ENCODE assay signal across 9 mouse cellular contexts in the genomic region with DNA sequence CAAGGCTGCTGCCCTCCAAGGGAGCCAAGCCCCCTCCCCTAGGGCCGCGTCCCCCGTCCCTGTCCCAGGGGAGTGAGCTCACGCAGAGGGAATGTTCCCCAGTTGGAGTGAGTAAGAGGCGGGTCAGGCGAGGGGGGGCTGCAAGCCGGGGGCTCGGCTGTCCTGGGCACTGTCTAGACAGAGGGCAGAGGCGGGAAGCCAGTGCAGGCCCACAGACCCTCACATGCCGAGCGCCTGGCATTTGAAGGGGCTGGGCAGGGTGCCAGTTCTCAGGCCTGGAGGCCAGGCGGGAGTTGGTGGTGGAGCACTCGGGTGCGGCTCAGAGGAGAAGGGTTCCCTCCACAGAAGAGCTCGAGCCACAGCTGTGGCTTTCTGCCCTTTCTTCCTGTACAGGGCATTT. TPM values are rescaled to one million over a fixed set of nuclear protein-coding genes. Genes with fewer than 3 reads are reported as not detected.
DNase-seq lines count a peak whose midpoint lies in the region; ATAC-seq and TF ChIP-seq lines count a peak whose summit lies in the region.
"Had no signal": no experiment of that assay in that cellular context is flagged by ENCODE, and none has a peak within 500 bp of the region (broad histone marks: within the 10 kb centered on the region; RNA-seq: fewer than 3 reads in every experiment).

No protein-coding gene starts in this region.

- peak; percentile 52 for DNase-seq in cerebellum, adult 9-10 months
- DNase-seq in cerebellum, adult 2 months, result no peak
- peak; percentile 86 for DNase-seq in 3134 (ENCODE audit: extremely low read depth, insufficient read length, low spot score)
- no peak for DNase-seq in left cerebral cortex, adult 11 months (ENCODE audit: low spot score)

- no peak overlapping the region for H3ac ChIP-seq in myocyte (ENCODE audit: control insufficient read depth, insufficient read length)

- peak overlapping the region; percentile 4; the same call in 1 of the 2 replicates for H3K4me2 ChIP-seq in forebrain, embryonic 13.5 days
- H3K4me2 ChIP-seq in kidney, embryonic 16.5 days (replicated peaks; ENCODE audit: low read depth, low read length), result peak overlapping the region; percentile 79
- H3K4me2 ChIP-seq in myocyte (ENCODE audit: low read depth), result peak overlapping the region; percentile 73

- H3K27me3 ChIP-seq in cerebellum, adult 2 months (ENCODE audit: control insufficient read depth, insufficient read depth, low read length), result no peaks in the 10 kb centered on the region
- H3K27me3 ChIP-seq in forebrain, embryonic 13.5 days, result peaks cover 62% of the 10 kb centered on the region
- H3K27me3 ChIP-seq in kidney, embryonic 16.5 days (ENCODE audit: insufficient read depth, low read length), result no peaks in the 10 kb centered on the region; the same call in none of the 2 replicates
- no peaks in the 10 kb centered on the region for H3K27me3 ChIP-seq in myocyte (ENCODE audit: control insufficient read depth, insufficient read depth, insufficient read length)

- WGBS in cerebellum, adult 2 months, result 28% methylated on average over 15 of the region's 15 CpGs
- WGBS in forebrain, embryonic 13.5 days, result 7% methylated on average over 15 of the region's 15 CpGs
- 8% methylated on average over 15 of the region's 15 CpGs for WGBS in kidney, embryonic 16.5 days

- H3K9me3 ChIP-seq in forebrain, embryonic 13.5 days (replicated peaks), result peaks cover 4% of the 10 kb centered on the region
- peaks cover 5% of the 10 kb centered on the region; the same call in 1 of the 2 replicates for H3K9me3 ChIP-seq in kidney, embryonic 16.5 days (ENCODE audit: low read length)
- H3K9me3 ChIP-seq: liver, embryonic 15.5 days had no signal

- no peaks in the 10 kb centered on the region for H3K79me2 ChIP-seq in myocyte (ENCODE audit: control insufficient read depth, insufficient read depth)

- H3K36me3 ChIP-seq in forebrain, embryonic 13.5 days (ENCODE audit: poor library complexity, severe bottlenecking), result no peaks in the 10 kb centered on the region
- H3K36me3 ChIP-seq in kidney, embryonic 16.5 days (ENCODE audit: insufficient read depth, low read length), result no peaks in the 10 kb centered on the region
- H3K36me3 ChIP-seq in myocyte (ENCODE audit: control insufficient read depth, insufficient read depth), result no peaks in the 10 kb centered on the region
- H3K36me3 ChIP-seq: liver, embryonic 15.5 days had no signal

- no peak overlapping the region for H3K9ac ChIP-seq in forebrain, embryonic 13.5 days
- H3K9ac ChIP-seq in kidney, embryonic 16.5 days (replicated peaks; ENCODE audit: low read length), result peak overlapping the region; percentile 55
- H3K9ac ChIP-seq: liver, embryonic 15.5 days had no signal

- peaks cover 5% of the 10 kb centered on the region for H3K4me1 ChIP-seq in cerebellum, adult 2 months (ENCODE audit: control insufficient read depth, insufficient read depth, low read length)
- H3K4me1 ChIP-seq in forebrain, embryonic 13.5 days, result peaks cover 34% of the 10 kb centered on the region
- peaks cover 42% of the 10 kb centered on the region for H3K4me1 ChIP-seq in kidney, embryonic 16.5 days (ENCODE audit: insufficient read depth, low read length)

- H3K27ac ChIP-seq in cerebellum, adult 2 months (ENCODE audit: insufficient read depth, low read length), result no peak overlapping the region
- no peak overlapping the region for H3K27ac ChIP-seq in forebrain, embryonic 13.5 days
- peak overlapping the region; percentile 54; the same call in 1 of the 2 replicates for H3K27ac ChIP-seq in kidney, embryonic 16.5 days (ENCODE audit: low read length)
- H3K27ac ChIP-seq: liver, embryonic 15.5 days had no signal

- ATAC-seq in forebrain, embryonic 13.5 days, result no peak
- ATAC-seq in kidney, embryonic 16.5 days (ENCODE audit: low FRiP score, low TSS enrichment), result 0 out of 2 replicates have a peak, but pooled peaks have one; percentile 10
- no peak for ATAC-seq in megakaryocyte-erythroid progenitor cell, adult 5-6 weeks (replicated peaks; ENCODE audit: low FRiP score, low TSS enrichment, poor library complexity, severe bottlenecking)

- H3K4me3 ChIP-seq in cerebellum, adult 2 months (replicated peaks; ENCODE audit: insufficient read depth, low read depth, low read length), result no peak overlapping the region
- no peak overlapping the region for H3K4me3 ChIP-seq in forebrain, embryonic 13.5 days
- H3K4me3 ChIP-seq in kidney, embryonic 16.5 days (ENCODE audit: low read length), result peak overlapping the region; percentile 59
- peak overlapping the region; percentile 20 for H3K4me3 ChIP-seq in myocyte

- TF ChIP-seq CTCF in cerebellum, adult 2 months (IDR thresholded peaks at IDR 0.05; ENCODE audit: borderline replicate concordance, insufficient read depth, low read depth, low read length), result no peak

- no peak for TF ChIP-seq POLR2A in cerebellum, adult 2 months (IDR thresholded peaks at IDR 0.05; ENCODE audit: borderline replicate concordance, insufficient read depth, low read length)
- TF ChIP-seq POLR2A in myocyte (IDR thresholded peaks at IDR 0.05; ENCODE audit: insufficient read length, low read depth), result no peak

TF ChIP-seq in myocyte, 11 proteins besides CTCF, POLR2A, EP300 and RAD21:
- TF ChIP-seq MAX (IDR thresholded peaks at IDR 0.05; ENCODE audit: low read depth) (no peak), MYOG (IDR thresholded peaks at IDR 0.05; ENCODE audit: control insufficient read depth in 1 of 3, insufficient read depth in 1 of 3, insufficient read length in 2 of 3, low read depth in 2 of 3) (no peak), MYOD1 (IDR thresholded peaks at IDR 0.05; ENCODE audit: control insufficient read depth in 1 of 3, insufficient read length in 2 of 3, low read depth in 2 of 3) (no peak), SRF (IDR thresholded peaks at IDR 0.05; ENCODE audit: control insufficient read depth, insufficient read length, low read depth) (no peak), CEBPB (IDR thresholded peaks at IDR 0.05; ENCODE audit: insufficient read depth, poor library complexity, severe bottlenecking) (no peak), REST (IDR thresholded peaks at IDR 0.05; ENCODE audit: insufficient read depth, insufficient read length) (no peak), E2F4 (IDR thresholded peaks at IDR 0.05; ENCODE audit: insufficient read depth) (no peak)

RNA-seq across cellular contexts. Expression of a gene that starts 0.9 kb away (rescaled TPM):
- polyA plus RNA-seq in cerebellum, adult 2 months (2012; rRNA removed), result 2.2 and 2.5 TPM in 2 replicates
- polyA plus RNA-seq in forebrain, embryonic 13.5 days (2015; fragmentation: Nextera tagmentation; extraction: Ambion mirVana), result 0.40 and 0.62 TPM in 2 replicates
- 23.9 and 26.4 TPM in 2 replicates for polyA plus RNA-seq in kidney, embryonic 16.5 days (2015; fragmentation: Nextera tagmentation; extraction: Ambion mirVana)
- 28.9 TPM for polyA plus RNA-seq in myocyte (2012; fragmentation: generic; extraction: Trizol)
- 0.49 and 0.96 TPM in 2 replicates for total RNA-seq in megakaryocyte-erythroid progenitor cell, adult 5-6 weeks (2014; fragmentation: Nextera tagmentation)
- 0.66 and 0.80 TPM in 2 replicates for total RNA-seq in megakaryocyte-erythroid progenitor cell, adult 5-6 weeks (2017)

RNA-seq across cellular contexts. Expression of a gene that starts 11.3 kb away (rescaled TPM):
- 126 and 127 TPM in 2 replicates for polyA plus RNA-seq in cerebellum, adult 2 months (2012; rRNA removed)
- 70.9 and 74.8 TPM in 2 replicates for polyA plus RNA-seq in forebrain, embryonic 13.5 days (2015; fragmentation: Nextera tagmentation; extraction: Ambion mirVana)
- 66.4 and 77.0 TPM in 2 replicates for polyA plus RNA-seq in kidney, embryonic 16.5 days (2015; fragmentation: Nextera tagmentation; extraction: Ambion mirVana)
- 91.3 TPM for polyA plus RNA-seq in myocyte (2012; fragmentation: generic; extraction: Trizol)
- total RNA-seq in megakaryocyte-erythroid progenitor cell, adult 5-6 weeks (2014; fragmentation: Nextera tagmentation), result 76.0 and 106 TPM in 2 replicates
- total RNA-seq in megakaryocyte-erythroid progenitor cell, adult 5-6 weeks (2017), result 16.2 and 20.8 TPM in 2 replicates

RNA-seq across cellular contexts. Expression of a gene that starts 12.8 kb away (rescaled TPM):
- polyA plus RNA-seq in cerebellum, adult 2 months (2012; rRNA removed), result 0.16 and 0.19 TPM in 2 replicates
- polyA plus RNA-seq in forebrain, embryonic 13.5 days (2015; fragmentation: Nextera tagmentation; extraction: Ambion mirVana), result 0.09 and 0.13 TPM in 2 replicates
- not detected in 2 replicates for polyA plus RNA-seq in kidney, embryonic 16.5 days (2015; fragmentation: Nextera tagmentation; extraction: Ambion mirVana)
- polyA plus RNA-seq in myocyte (2012; fragmentation: generic; extraction: Trizol), result 0.07 TPM
- 2.4 and 7.6 TPM in 2 replicates for total RNA-seq in megakaryocyte-erythroid progenitor cell, adult 5-6 weeks (2014; fragmentation: Nextera tagmentation)
- 1.7 and 3.5 TPM in 2 replicates for total RNA-seq in megakaryocyte-erythroid progenitor cell, adult 5-6 weeks (2017)

RNA-seq across cellular contexts. Expression of a gene that starts 15.4 kb away (rescaled TPM):
- 140 and 143 TPM in 2 replicates for polyA plus RNA-seq in cerebellum, adult 2 months (2012; rRNA removed)
- 214 and 234 TPM in 2 replicates for polyA plus RNA-seq in forebrain, embryonic 13.5 days (2015; fragmentation: Nextera tagmentation; extraction: Ambion mirVana)
- polyA plus RNA-seq in kidney, embryonic 16.5 days (2015; fragmentation: Nextera tagmentation; extraction: Ambion mirVana), result 190 and 194 TPM in 2 replicates
- polyA plus RNA-seq in myocyte (2012; fragmentation: generic; extraction: Trizol), result 70.0 TPM
- total RNA-seq in megakaryocyte-erythroid progenitor cell, adult 5-6 weeks (2014; fragmentation: Nextera tagmentation), result 7.6 and 11.1 TPM in 2 replicates
- total RNA-seq in megakaryocyte-erythroid progenitor cell, adult 5-6 weeks (2017), result 4.6 and 6.8 TPM in 2 replicates

RNA-seq across cellular contexts. Expression of a gene that starts 23.1 kb away (rescaled TPM):
- polyA plus RNA-seq in cerebellum, adult 2 months (2012; rRNA removed), result 10.6 and 11.1 TPM in 2 replicates
- polyA plus RNA-seq in forebrain, embryonic 13.5 days (2015; fragmentation: Nextera tagmentation; extraction: Ambion mirVana), result 0.48 and 0.71 TPM in 2 replicates
- polyA plus RNA-seq in kidney, embryonic 16.5 days (2015; fragmentation: Nextera tagmentation; extraction: Ambion mirVana), result 0.14 and 0.39 TPM in 2 replicates
- polyA plus RNA-seq in myocyte (2012; fragmentation: generic; extraction: Trizol), result 0.26 TPM
- total RNA-seq in megakaryocyte-erythroid progenitor cell, adult 5-6 weeks (2014; fragmentation: Nextera tagmentation), result not detected in 2 replicates
- not detected in 2 replicates for total RNA-seq in megakaryocyte-erythroid progenitor cell, adult 5-6 weeks (2017)
- polyA plus RNA-seq: liver, embryonic 15.5 days had no signal

Comparison
In these comparisons a context has a peak if more than half of its experiments do, and no peak if none do; other contexts are left out.
1. DNase-seq: peak in cerebellum, adult 9-10 months (single experiment) and 3134 (single experiment); none in cerebellum, adult 2 months (0 of 2) and left cerebral cortex, adult 11 months (single experiment).
2. H3K4me3 ChIP-seq: peak in kidney, embryonic 16.5 days (single experiment) and myocyte (single experiment); none in cerebellum, adult 2 months (single experiment) and forebrain, embryonic 13.5 days (single experiment).
3. H3K4me2 ChIP-seq: peak in every context shown above with its lines; median percentile 79 in kidney, embryonic 16.5 days; 73 in myocyte; 4 in forebrain, embryonic 13.5 days.